Mouse (Mus musculus): Measurements from ENCODE around the gene Snhg11. TPM values are rescaled to one million over a fixed set of nuclear protein-coding genes. Genes with fewer than 3 reads are reported as not detected.
A peak's percentile ranks its signal among the peaks of the same experiment; 100 is the strongest.

Snhg11 gene
- 0.04 TPM in 1 of 2 replicates, not detected in the other for total RNA-seq (2014; fragmentation: Nextera tagmentation)
- 0.21 TPM in 1 of 2 replicates, not detected in the other for total RNA-seq (2017)

GRCm38 (mm10) chr2:158375443-158376122 lies at the start of gene Snhg11:
Gene Snhg11 (plus strand): TSS chr2:158375638.
- ATAC-seq (replicated peaks; ENCODE audit: poor library complexity, severe bottlenecking): peak; percentile 86

DNA sequence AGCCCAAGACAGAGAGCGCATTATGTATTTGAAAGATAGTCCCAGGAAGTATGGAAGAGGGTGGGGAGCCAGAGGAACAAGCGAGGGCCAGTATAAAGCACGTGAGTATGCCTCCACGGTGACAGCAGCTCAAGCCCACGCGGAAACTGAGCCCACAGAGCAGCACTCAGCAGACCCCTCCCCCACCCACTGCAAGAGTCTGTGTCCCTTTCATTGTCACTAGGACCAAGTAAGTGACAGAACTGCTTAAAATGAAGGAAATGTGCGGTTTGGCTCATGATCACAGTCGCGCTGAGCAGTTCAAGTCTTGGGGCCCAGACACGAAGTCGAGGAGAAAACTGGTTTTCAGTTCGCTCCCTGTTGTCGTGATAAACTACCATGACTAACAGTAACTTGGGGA lies 41.1 kb upstream of the Snhg11 start:
- ATAC-seq (replicated peaks; ENCODE audit: poor library complexity, severe bottlenecking): peak; percentile 16; the same call in 1 of the 2 replicates

- ATAC-seq (replicated peaks; ENCODE audit: poor library complexity, severe bottlenecking): no peak
These were observed 37.7 kb upstream of the Snhg11 start for GRCm38 (mm10) chr2:158337698-158338097.

GRCm38 (mm10) chr2:158339948-158340564 lies 35.4 kb upstream of the Snhg11 start:
- ATAC-seq (replicated peaks; ENCODE audit: poor library complexity, severe bottlenecking): peak; percentile 78

DNA sequence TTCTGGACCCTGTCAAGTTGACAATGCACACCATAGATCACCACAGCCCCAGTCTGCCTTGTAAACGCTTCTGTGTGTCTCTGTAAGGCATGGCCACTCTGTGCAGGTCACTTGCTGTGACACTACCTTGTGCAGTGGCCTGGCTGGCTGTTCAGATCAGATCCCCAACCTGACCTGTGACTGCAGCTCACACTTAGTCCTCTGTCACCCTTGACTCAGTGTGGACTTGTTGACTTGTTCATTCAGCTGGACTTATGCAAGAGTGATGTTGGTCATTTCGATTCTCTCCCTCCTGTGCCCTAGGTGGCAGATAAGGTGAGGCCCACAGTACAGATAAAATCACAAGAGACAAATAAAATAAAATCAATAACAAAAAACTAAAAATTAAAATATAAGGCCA lies 34.1 kb upstream of the Snhg11 start:
- ATAC-seq (replicated peaks; ENCODE audit: poor library complexity, severe bottlenecking): no peak

DNA sequence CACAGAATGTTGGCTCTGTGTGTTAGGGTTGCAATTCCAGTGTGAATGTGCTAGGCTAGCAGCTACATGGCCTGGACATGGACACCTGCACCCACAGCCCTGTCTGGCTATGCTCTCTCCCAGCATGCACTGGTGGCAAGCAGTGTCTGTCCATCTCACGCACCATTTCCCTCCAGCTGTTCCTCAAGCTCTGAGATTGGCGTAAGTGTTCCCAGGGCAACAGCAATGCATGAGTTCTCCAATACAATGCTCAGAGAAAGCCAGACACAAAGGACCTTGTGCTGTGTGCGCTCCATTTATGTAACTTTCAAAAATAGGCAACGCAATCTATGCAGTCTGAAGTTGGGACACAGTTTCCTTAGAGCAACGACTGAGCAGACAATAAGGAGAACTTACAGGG lies 31.9 kb upstream of the Snhg11 start:
- ATAC-seq (replicated peaks; ENCODE audit: poor library complexity, severe bottlenecking): peak; percentile 59

GRCm38 (mm10) chr2:158346467-158346866 lies 29.0 kb upstream of the Snhg11 start:
- peak; percentile 24 for ATAC-seq (replicated peaks; ENCODE audit: poor library complexity, severe bottlenecking)

- peak; percentile 73 for ATAC-seq (replicated peaks; ENCODE audit: poor library complexity, severe bottlenecking)
These were observed 27.6 kb upstream of the Snhg11 start for GRCm38 (mm10) chr2:158347868-158348267.

DNA sequence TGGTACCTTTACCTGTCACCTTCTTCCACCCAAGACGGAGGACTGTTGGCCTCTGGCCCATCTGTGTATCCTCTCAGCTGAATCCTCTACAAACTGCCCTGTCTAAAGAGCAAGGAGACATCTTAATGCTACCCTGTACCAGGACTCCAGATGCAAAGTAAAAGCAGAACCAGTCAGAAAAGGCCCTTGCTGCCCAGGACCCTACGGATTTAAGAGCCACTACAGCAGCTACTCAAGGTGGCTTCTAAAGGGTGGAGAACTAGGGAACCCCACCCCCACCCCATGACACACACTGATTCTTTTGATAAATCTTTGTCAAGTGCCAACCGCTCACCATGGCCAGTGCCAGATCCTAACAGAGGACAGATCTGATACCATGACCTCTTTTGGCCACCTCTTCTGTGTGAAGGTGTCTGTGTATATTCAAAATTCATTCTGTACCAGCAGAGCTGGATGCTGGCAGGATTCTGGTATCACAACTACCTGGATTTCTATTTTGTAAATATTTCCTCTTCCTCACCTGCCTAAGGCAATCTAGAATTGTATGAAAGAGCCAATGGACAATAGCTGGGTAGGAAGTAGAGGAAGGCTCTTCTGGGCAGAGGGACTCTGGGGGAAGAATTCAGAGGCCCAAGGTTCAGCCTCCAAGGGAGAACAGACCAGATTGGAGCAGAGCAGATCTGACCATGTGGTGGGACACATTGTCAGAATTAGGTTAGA lies 22.5 kb upstream of the Snhg11 start:
- no peak for ATAC-seq (replicated peaks; ENCODE audit: poor library complexity, severe bottlenecking)

DNA sequence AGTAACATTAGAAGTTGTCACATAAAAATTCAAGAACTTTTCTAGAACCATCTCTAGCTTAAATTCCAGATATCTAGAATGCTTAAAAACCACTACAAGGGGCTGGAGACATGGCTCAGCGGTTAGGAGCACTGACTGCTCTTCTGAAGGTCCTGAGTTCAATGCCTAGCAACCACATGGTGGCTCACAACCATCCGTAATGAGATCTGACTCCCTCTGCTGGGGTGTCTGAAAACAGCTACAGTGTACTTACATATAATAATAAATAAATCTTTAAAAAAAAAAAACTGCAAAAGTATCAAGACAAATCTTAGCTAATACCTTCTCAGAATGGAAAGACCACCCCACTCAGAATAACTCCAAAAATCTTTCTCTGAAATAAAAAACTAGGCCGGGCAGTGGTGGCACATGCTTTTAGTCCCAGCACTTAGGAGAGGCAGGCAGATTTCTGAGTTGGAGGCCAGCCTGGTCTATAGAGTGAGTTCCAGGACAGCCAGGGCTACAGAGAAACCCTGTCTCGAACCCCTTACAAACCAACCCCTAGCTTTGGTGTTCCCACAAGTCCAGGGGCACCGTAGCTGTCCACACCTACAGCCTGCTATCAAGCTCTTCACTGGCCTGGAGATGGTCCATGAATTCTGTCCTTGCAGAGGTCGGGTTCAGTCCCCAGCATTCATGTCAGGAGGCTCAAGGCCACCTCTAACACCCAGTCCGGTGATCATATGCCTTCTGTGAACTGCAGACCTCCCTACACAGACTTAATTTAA lies 20.9 kb upstream of the Snhg11 start:
- no peak for ATAC-seq (replicated peaks; ENCODE audit: poor library complexity, severe bottlenecking)

DNA sequence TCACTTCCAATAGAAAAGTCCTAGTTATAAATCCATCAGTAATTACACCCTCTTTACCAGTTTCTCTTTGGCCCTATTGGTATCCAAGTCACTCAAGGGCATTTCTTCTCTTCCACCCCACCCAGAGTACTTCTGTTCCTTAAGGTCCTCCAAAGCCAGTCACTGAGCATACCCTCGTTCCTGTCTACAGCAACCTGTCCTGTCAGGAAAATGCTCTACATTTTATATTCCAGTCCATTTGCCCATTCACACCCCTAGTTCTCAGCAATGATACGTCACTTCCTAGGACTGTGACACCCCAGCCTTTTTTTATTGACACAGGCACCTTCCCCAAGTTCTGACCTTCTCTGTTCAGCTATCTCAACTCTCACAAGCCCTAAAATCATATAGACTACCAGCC lies 20.2 kb upstream of the Snhg11 start:
- no peak for ATAC-seq (replicated peaks; ENCODE audit: poor library complexity, severe bottlenecking)

GRCm38 (mm10) chr2:158356121-158356520 lies 19.3 kb upstream of the Snhg11 start:
- no peak for ATAC-seq (replicated peaks; ENCODE audit: poor library complexity, severe bottlenecking)

DNA sequence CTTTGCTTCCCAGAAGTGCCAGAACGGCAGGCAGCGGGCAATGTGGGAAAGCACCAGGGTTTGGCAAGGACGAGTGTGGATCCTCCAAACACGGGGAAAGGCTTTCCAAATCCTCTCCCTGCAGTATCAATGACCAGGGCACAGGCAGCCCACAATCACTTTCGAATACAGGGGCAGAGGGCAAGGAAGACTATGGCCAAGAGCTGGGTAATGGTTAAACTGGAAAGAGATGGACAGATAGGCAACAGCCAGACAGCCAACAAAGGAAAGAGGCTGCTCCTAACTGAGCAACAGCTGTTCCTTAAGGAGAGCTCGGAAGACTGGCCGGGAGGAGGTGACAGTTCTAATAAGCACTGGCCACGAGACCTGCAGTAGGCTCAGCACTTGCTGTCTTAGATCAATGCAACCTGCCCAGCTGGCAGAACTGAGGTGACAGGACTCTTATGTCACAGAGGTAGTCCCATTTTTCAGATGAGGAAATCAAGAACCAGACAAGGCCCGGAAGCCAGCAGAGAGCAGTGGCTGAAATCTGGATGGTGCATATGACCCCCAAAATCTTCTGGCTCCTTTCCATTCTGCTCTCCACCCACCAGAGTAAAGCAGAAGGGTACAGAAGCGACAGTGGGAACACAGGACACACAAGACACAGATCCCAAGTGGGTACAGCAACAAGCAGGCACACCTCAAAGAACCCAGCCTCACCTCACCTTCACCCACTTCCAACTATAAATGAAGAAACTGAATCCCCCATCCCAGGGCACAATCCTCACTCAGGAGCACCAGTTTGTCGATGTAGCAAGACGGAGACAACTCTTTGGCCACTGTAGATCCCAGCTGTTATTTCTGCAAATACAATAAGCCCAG lies 15.4 kb upstream of the Snhg11 start:
- ATAC-seq (replicated peaks; ENCODE audit: poor library complexity, severe bottlenecking): no peak

DNA sequence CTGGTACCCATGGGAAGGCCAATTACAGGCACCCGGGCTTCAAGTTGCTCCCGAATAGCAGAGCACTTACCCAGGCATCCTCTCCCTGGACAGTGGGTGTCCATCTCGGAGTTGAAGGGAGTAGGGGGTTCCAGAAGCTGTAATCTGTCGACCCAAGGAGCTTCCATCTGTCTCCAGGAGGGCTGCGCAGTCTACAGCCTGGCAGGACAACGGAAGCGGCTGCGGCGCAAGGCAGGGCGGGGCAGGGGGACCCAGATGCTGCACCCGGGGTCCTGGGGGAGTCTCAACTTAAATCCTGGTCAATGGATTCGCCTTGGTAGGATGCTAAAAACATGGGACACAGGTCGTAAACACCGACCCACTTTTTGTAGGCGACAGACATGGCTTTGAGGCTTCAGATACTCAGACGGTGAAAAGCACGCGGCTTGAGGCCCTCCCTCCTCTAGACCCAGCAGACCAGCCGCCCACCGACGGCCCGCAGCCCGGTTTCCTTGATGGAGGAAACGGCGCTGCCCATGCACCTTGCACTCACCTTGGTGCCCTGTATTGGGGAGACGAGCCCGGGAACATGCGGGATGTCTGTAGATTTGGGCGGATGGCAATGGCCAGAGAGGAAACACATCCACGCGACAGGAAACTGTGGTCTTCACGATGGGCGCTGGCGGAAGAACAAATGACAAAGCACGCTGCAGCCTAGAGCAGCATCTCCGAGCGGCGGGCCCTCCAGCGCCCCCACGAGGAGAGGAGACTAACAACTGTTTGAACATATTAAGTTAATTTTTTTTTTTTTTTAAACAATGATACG lies 14.4 kb upstream of the Snhg11 start:
- peak; percentile 95 for ATAC-seq (replicated peaks; ENCODE audit: poor library complexity, severe bottlenecking)

GRCm38 (mm10) chr2:158361678-158362320 lies 13.6 kb upstream of the Snhg11 start:
- ATAC-seq (replicated peaks; ENCODE audit: poor library complexity, severe bottlenecking): no peak; the same call in 1 of the 2 replicates

DNA sequence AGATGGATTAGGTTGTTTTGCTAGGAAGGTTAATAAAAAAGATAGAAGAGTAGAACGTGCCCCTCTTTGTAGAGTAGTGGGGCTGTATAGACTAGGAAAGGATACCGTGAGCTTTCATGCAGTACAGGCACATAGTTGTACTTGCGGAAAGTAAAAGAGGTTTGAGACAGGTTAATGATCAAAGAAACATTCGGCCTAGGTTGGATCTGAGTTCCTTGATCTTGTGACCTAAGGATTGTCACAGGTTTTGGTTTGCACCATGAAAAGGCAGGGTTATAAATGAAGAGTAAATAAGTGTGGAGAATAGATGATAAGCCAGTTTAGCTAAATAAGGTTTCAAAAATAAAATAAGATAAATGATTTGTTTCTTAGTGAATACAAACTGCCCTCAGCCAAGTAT lies 11.3 kb upstream of the Snhg11 start:
- ATAC-seq (replicated peaks; ENCODE audit: poor library complexity, severe bottlenecking): no peak

- ATAC-seq (replicated peaks; ENCODE audit: poor library complexity, severe bottlenecking): no peak
These were observed 10.2 kb upstream of the Snhg11 start for GRCm38 (mm10) chr2:158365099-158365850.

GRCm38 (mm10) chr2:158367654-158368053 lies 7.8 kb upstream of the Snhg11 start:
- no peak for ATAC-seq (replicated peaks; ENCODE audit: poor library complexity, severe bottlenecking)

Data from granulocyte monocyte progenitor cell, adult 5-6 weeks (primary cell).